Mouse (Mus musculus) C2C12 (cell line): ENCODE data around the gene Tas2r119. TPM values are rescaled to one million over a fixed set of nuclear protein-coding genes. Genes with fewer than 3 reads are reported as not detected.
"Not testable (repeated sequence)": the region's sequence is repeated elsewhere in the genome, so short reads cannot be mapped to it uniquely, and the experiment has no call there.

ENCODE experiments used
- H3K27me3 ChIP-seq: one replicate; pipeline ENCODE4 v1.6.1; 2011; ENCODE audit not compliant: control insufficient read depth, insufficient read depth, insufficient read length
- H3K36me3 ChIP-seq: one replicate; pipeline ENCODE4 v1.6.1; 2011; ENCODE audit not compliant: control insufficient read depth, insufficient read depth
- H3K4me3 ChIP-seq: one replicate; pipeline ENCODE4 v1.5.1; 2011; ENCODE audit warnings: mild to moderate bottlenecking, control low read depth; ENCODE audit not compliant: poor library complexity, insufficient read depth, severe bottlenecking
- H3K79me2 ChIP-seq: one replicate; pipeline ENCODE4 v1.6.1; 2011; ENCODE audit not compliant: control insufficient read depth, insufficient read depth
- H3K79me3 ChIP-seq: one replicate; pipeline ENCODE4 v1.6.1; 2011; ENCODE audit warnings: low read depth, control low read depth
- H3ac ChIP-seq: one replicate; pipeline ENCODE3; 2011; ENCODE audit warnings: low read depth; ENCODE audit not compliant: control insufficient read depth, insufficient read length
- CEBPB ChIP-seq: IDR thresholded peaks from one replicate; pipeline ENCODE4 v1.6.1; 2011; ENCODE audit warnings: low read depth, mild to moderate bottlenecking, control low read depth, moderate library complexity
- CTCF ChIP-seq: IDR thresholded peaks from one replicate; pipeline ENCODE4 v1.5.1; 2011; ENCODE audit not compliant: control insufficient read depth, insufficient read depth, insufficient read length
- FOSL1 ChIP-seq: IDR thresholded peaks from one replicate; pipeline ENCODE4 v1.8.0; 2011; ENCODE audit warnings: mild to moderate bottlenecking, low read length; ENCODE audit not compliant: poor library complexity, insufficient read depth, severe bottlenecking
- MAX ChIP-seq: IDR thresholded peaks from one replicate; pipeline ENCODE4 v1.6.1; 2011; ENCODE audit warnings: mild to moderate bottlenecking, control low read depth
- MYOD1 ChIP-seq: IDR thresholded peaks from one replicate; pipeline ENCODE4 v1.6.1; 2011; ENCODE audit warnings: low read depth; ENCODE audit not compliant: control insufficient read depth, insufficient read length
- MYOG ChIP-seq: IDR thresholded peaks from one replicate; pipeline ENCODE4 v1.6.1; 2011; ENCODE audit not compliant: control insufficient read depth, insufficient read length; ENCODE audit errors: extremely low read depth
- USF1 ChIP-seq: IDR thresholded peaks from one replicate; pipeline ENCODE4 v1.6.1; 2011; ENCODE audit warnings: low read depth, mild to moderate bottlenecking, control low read depth, moderate library complexity
- polyA plus RNA-seq: library from polyadenylated mRNA; unstranded; fragments of >200 nt; fragmentation: generic; extraction: Trizol; gene quantifications from one replicate; pipeline ENCODE4 v1.2.1, GENCODE M21; 2012; ENCODE audit warnings: missing spikeins

The Tas2r119 gene
- polyA plus RNA-seq, 1 experiment = not detected

DNA sequence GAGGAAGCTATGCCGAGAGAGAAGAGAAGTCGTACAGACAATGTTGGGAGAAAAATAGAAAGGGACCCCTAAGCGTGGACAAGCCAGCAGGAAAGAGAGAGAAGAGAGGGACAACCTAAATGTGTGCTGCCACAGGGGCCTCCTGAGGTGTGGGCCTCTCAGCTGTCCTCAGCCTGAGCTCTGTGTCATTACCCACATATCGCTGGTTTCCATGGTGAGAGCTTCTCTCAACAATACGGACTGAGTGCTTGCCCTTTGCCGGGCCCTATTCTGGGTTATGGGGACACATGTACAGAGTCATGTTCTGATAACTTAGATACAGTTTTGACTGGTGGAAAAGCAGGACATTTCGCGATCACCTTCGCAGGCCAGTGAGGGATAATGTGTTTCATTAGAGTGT, 21.0 kb downstream of the Tas2r119 start:
- TF ChIP-seq USF1 = no peak
- TF ChIP-seq MAX = no peak
- TF ChIP-seq MYOG = no peak
- TF ChIP-seq CEBPB = no peak
- TF ChIP-seq FOSL1 = no peak
- no peak for TF ChIP-seq CTCF
- no peak for TF ChIP-seq MYOD1
- no peak overlapping the region for H3ac ChIP-seq
- H3K36me3 ChIP-seq = no peaks in the 10 kb centered on the region
- no peaks in the 10 kb centered on the region for H3K79me3 ChIP-seq
- H3K4me3 ChIP-seq = no peak overlapping the region
- H3K27me3 ChIP-seq = no peaks in the 10 kb centered on the region
- no peaks in the 10 kb centered on the region for H3K79me2 ChIP-seq

DNA sequence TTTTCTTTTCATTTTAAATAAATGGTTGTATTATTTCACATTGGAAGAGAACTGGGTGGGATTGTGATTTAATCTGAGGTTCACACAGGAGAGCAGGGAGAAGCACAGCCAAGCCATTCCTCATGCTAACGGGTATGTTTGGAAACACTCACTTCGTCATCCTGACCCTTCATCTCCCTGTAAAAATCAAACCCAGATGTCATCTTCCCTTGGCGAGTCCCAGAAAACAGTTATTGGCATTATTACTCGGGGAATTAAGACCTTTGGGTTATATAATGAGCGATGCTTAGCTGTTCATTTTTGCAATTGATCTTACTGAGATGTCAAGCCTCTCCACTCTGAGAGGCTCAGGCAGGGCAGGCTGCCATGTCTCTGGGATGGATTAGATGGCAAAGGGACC, 21.5 kb downstream of the Tas2r119 start:
- H3K36me3 ChIP-seq = no peaks in the 10 kb centered on the region
- H3ac ChIP-seq = no peak overlapping the region
- H3K27me3 ChIP-seq = no peaks in the 10 kb centered on the region
- TF ChIP-seq MAX (no peak), MYOG (no peak), USF1 (no peak), CTCF (no peak), CEBPB (no peak), MYOD1 (no peak), FOSL1 (no peak)
- no peaks in the 10 kb centered on the region for H3K79me3 ChIP-seq
- H3K4me3 ChIP-seq = no peak overlapping the region
- H3K79me2 ChIP-seq = no peaks in the 10 kb centered on the region

DNA sequence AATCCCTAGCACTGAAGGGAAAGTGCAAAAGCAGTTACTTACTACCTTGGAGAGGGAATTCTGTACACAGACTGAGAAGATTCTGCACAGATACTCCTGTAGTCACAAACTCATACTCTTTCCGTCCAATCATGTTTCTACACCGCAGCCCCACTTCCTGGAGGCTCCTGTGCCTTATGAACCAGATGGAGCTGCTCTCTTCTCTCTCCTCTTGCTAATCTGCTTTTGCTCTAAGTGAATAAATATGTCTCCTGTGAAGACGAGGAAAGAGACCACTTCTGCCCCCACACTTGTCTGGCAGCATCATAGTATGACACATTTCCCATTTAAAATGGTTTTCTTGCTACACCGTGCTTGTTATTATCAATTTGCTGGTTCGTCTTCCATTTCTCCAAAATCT, 26.2 kb downstream of the Tas2r119 start:
- Histone ChIP-seq H3K79me3 (no peaks in the 10 kb centered on the region), H3K36me3 (no peaks in the 10 kb centered on the region), H3K79me2 (no peaks in the 10 kb centered on the region), H3ac (no peak overlapping the region), H3K27me3 (no peaks in the 10 kb centered on the region), H3K4me3 (no peak overlapping the region)
- TF ChIP-seq MAX (no peak), CTCF (no peak), USF1 (no peak), FOSL1 (no peak), MYOG (no peak), CEBPB (no peak), MYOD1 (no peak)

DNA sequence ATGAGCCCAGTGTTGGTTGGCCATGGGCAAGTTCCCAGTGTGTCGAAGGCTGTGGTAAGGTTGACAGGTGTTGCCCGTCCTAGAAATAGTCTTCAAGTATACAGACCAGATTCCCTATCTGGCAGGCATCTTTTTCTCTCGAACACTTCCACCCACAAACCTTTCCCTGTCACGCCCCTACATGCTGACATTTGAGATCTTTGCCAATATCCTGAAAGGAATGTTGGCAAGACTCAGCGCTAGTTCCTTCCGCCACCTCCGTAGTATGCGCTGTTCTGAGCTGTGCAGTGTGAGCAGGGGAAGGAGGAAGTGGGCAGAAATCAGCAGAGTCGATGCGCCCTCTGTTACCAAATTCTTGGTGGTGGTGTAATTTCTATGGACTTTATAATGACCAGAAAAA, 27.8 kb downstream of the Tas2r119 start:
- Histone ChIP-seq H3K4me3 (no peak overlapping the region), H3K27me3 (no peaks in the 10 kb centered on the region), H3ac (no peak overlapping the region), H3K79me2 (no peaks in the 10 kb centered on the region), H3K36me3 (no peaks in the 10 kb centered on the region), H3K79me3 (no peaks in the 10 kb centered on the region)
- TF ChIP-seq USF1 (no peak), MAX (no peak), CEBPB (no peak), MYOD1 (no peak), MYOG (no peak), FOSL1 (no peak), CTCF (no peak)

DNA sequence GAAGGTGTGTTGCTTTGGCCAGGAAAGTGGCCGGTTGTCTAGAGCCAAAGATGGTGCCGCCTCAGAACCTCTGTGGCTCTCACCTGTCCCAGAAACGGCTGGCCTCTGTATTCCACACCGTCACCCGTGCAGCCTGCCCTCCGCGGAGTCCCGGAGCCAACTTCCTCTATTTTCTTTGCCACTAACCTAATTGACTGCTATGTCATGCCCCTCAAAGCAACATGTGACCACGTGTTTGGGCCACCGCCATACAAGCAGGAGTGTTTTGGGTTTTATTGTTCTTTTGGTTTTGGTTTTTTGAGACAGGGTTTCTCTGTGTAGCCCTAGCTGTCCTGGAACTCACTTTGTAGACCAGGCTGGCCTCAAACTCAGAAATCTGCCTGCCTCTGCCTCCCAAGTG, 37.6 kb downstream of the Tas2r119 start:
- not testable (repeated sequence) for H3K36me3 ChIP-seq, H3K79me2 ChIP-seq, H3K4me3 ChIP-seq, H3K79me3 ChIP-seq, H3K27me3 ChIP-seq, H3ac ChIP-seq

DNA sequence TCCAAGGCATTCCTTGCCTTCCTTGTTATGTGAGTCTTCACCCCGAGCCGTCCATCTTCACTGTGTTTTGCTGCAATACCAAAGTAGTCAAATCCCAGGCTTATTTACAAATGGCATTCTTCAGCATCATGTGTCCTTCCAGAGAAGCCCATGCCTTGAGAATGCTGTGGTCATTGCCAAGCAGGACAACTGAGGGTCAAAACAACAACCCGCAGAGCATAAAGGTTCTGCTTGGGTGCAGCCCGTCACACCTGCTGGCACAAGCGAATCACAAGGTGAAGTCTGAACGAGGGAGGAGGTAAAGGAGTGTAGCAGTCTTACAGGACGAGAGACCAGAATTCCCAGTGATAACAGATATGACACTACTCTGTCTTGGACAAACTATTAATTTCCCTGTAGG, 45.9 kb downstream of the Tas2r119 start:
- no peak overlapping the region for H3ac ChIP-seq
- H3K27me3 ChIP-seq = peaks cover 4% of the 10 kb centered on the region
- H3K4me3 ChIP-seq = no peak overlapping the region
- TF ChIP-seq MYOG (no peak), MYOD1 (no peak), USF1 (no peak), CEBPB (no peak), CTCF (no peak), MAX (no peak), FOSL1 (no peak)
- no peaks in the 10 kb centered on the region for H3K79me3 ChIP-seq
- H3K36me3 ChIP-seq = no peaks in the 10 kb centered on the region
- no peaks in the 10 kb centered on the region for H3K79me2 ChIP-seq
